Mouse (Mus musculus): ENCODE data around the gene Plekho1. TPM values are rescaled to one million over a fixed set of nuclear protein-coding genes. Genes with fewer than 3 reads are reported as not detected.
"Not testable (repeated sequence)": the region's sequence is repeated elsewhere in the genome, so short reads cannot be mapped to it uniquely, and the experiment has no call there.

The Plekho1 gene
- polyA plus RNA-seq (2015; fragmentation: Nextera tagmentation; extraction: Ambion mirVana), result 36.8 and 37.0 TPM in 2 replicates

DNA sequence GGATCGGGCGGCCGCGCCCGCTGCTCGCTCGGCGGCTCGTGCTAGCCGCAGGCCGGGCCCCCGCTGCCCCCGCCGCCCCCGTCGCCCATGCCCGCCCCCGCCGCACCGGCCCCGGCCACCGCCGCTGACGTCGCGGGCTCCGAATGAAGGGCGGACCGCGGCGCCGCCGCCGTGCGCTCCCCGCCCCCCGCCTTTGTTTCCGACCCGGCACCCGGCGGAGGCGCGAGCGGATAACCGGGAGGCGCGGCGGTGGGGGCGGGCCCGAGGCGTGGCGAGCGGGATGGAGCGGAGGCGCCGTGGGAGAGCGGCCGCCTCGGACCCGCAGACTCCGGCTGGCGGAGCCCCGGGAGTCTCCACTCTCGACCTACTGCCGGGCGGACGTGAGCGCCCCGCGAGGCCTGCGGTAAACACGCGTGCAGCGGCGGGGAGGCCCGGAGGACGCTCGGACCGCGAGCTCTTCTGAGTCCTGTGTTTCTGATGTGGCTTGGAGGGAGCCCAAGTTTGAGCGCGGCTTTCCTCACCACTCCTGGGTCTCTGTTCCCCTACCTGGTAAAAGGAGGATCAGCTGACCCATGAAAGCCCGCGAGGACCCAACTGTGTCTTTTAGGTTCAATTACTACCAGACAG is at the start of gene Plekho1:
Gene Plekho1 (minus strand): TSS at position 200 of the 627 bp plus-strand sequence.
- peak; percentile 41 for DNase-seq (ENCODE audit: low spot score)

- not testable (repeated sequence) for DNase-seq (ENCODE audit: low spot score)
These were observed 48.8 kb upstream of the Plekho1 start for GRCm38 (mm10) chr3:96044559-96044958.

- no peak for DNase-seq (ENCODE audit: low spot score)
These were observed 47.3 kb upstream of the Plekho1 start for GRCm38 (mm10) chr3:96043104-96043503.

DNA sequence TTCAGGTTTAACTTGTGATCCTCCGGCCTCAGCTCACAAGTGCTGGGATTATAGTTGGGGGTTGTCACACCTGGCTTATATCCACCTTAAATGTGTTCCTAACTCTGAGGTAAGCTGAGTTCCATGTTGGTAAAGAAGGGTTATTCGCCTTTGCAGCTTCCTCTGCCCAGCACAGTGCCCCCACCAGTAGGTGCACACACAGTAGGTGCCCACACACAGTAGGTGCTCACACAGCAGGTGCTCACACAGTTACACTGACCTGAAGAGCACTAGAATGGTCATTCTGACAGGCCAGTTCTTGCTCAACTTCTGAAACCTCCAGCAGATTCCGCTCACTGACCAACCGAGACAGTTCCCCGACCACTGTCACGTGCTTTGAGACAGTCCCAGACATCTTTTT is 45.3 kb upstream of the Plekho1 start:
- no peak for DNase-seq (ENCODE audit: low spot score)

DNA sequence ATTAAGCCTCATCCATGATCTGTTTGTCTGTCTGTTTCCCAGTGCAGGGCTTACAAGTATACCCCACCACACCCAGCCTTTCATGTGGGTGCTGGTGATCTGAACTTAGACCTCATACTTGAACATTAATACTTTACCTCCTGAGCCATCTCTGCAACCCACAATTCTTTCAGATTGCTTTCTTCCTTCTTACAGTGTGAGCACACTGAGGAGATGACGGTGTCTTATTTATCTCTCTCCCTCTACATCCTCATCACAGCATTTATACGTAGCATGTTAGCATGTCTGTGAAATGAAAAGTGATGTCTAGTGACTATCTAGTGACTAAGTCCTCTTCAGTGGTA is 44.8 kb upstream of the Plekho1 start:
- DNase-seq (ENCODE audit: low spot score), result no peak

DNA sequence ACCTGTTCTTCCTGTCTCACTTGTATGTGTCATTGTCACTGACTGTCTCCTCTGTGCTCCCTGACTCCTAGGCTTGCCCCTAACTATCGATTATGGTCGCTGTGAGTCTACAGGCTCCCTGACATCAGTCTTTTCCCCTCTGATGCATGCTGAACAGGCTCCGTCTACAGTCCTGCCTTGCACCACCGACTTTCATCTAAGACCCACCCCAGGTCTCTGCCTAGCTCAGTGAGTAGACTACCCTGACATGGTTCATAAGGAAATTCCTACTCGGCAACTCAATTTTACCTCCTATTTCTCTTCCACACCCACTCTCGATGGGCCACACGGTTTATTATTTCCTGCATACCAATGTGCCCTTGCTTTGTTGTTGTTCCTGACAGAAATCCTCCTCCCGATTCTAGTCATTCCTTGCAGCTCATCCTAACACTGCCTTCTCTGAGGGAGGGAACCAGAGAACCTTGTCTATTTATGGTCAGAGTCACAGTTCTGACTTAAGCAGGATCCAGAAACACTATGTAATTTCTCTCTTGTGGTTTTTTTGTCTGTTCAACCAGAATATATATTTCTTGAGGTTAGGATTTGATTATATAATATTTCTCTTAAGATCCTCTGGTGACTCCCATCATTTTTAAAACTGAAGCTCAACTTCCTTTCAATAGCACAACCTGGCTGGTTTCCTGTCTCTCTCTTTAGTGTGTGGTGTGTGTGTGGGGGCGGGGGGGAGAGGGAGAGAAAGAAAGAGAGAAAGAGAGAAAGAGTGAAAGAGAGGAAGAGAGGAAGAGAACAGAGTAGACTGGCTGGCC is 44.3 kb upstream of the Plekho1 start:
- peak; percentile 26 for DNase-seq (ENCODE audit: low spot score)

DNA sequence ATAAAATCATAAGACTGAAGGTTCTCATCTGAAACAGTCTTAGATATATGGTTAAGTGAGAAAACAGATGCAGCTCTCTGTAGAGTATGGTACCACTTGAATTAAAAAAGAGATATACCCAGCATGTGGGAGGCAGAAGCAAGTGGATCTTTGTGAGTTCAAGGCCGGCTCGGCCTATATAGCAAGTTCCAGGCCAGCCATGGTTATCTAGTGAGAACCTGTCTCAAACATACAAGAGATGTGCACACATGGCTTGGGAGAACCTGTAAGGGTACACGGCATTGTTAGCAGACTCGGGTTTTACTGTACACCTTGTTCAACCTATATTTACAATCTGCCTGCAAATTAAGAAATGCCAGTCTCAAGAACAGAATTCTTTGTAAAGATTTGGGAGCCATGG is 43.0 kb upstream of the Plekho1 start:
- DNase-seq (ENCODE audit: low spot score), result no peak

DNA sequence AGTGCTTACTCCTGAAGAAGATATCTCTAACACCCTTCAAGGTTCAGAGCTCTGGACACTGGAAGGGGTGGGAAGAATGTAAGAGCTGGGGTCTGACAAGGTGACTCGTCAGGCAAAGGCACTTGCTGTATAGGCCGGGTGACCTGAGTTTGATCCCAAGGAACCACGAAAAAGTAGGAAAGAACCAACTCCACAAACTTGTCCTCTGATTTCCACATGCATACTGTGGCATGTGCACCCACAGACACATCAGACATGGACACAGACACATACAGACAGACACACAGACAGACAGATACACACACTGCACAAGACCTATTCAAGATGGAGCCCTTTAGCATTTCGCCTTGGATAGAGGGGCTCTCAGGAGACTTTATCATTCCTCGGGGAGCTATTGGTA is 42.4 kb upstream of the Plekho1 start:
- DNase-seq (ENCODE audit: low spot score), result no peak

- no peak for DNase-seq (ENCODE audit: low spot score)
These were observed 41.0 kb upstream of the Plekho1 start for GRCm38 (mm10) chr3:96036796-96037195.

DNA sequence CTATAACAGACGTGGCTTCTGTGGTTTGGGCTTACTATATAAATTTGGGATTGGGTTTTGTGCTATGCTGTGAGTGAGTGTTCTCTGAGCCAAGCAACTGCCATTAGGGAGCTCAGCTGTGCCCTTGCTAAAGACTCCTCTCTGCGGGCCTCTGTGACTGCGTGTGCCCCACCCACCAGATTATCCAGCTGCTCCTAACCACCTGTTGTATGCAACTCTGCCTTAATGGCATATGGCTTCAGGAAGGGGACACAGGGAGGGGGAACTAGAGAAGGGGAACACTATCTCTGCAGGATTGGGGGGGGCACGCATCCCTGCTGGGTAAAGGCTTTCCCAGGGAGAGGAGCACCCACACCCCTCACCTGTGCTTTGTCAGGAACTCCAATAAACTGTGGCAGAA is 37.2 kb upstream of the Plekho1 start:
- DNase-seq (ENCODE audit: low spot score), result peak; percentile 59

DNA sequence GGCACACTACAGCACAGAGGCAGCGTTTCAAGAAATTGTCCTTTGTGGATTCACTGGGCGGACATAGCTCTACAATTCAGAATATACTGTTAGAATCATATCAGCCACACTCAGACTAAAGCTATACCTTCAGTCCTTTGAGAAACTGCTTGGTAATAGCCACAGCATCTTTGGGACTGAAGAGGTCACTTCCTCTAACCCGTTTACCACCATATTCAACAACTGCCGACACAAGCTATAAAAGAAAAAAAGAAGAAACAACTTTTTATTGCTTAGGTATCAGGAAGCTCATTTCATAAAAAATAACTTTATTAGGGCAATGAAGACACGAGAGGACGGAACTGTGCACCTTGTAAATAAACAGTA is 36.8 kb upstream of the Plekho1 start:
- DNase-seq (ENCODE audit: low spot score), result no peak

GRCm38 (mm10) chr3:96031991-96032651 is 36.3 kb upstream of the Plekho1 start:
- peak; percentile 72 for DNase-seq (ENCODE audit: low spot score)

GRCm38 (mm10) chr3:96029766-96030165 is 34.0 kb upstream of the Plekho1 start:
- no peak for DNase-seq (ENCODE audit: low spot score)

DNA sequence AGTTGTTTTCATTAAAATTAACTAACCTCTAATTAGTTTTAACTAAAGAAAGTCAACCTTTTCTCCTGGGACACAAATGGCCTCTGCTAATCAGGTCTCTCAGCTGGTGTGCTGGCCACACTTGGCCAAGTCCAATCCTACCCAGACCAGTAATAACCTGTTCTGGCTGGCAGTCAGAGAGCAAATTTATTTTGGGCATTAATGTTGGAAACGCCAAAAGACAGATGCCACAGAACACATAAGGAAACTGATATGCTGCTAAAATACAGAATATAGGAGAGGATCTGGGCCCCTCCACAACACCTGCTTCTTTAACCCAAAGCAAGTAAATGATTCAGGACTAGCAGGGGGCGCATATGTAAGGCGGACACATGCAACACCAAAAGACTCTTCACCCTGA is 33.5 kb upstream of the Plekho1 start:
- DNase-seq (ENCODE audit: low spot score), result no peak

DNA sequence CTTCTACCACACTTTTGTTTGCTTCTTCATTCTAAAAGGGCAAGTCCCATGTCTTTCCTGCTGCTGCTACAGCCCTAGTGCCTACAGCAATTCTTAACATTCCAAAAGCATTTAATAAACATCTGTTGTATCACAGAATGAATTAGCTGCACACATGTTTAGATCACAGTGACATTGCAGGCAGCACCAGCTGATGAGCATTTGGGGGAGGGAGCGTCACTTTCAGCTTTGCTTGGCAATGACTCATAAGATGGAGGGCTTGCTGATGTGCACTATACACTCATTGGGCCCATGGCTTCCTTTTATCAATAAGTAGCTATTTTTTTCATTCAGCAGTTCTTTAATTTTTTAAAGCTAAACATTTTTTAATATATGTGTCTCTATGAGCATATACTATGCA is 32.1 kb upstream of the Plekho1 start:
- DNase-seq (ENCODE audit: low spot score), result no peak

DNA sequence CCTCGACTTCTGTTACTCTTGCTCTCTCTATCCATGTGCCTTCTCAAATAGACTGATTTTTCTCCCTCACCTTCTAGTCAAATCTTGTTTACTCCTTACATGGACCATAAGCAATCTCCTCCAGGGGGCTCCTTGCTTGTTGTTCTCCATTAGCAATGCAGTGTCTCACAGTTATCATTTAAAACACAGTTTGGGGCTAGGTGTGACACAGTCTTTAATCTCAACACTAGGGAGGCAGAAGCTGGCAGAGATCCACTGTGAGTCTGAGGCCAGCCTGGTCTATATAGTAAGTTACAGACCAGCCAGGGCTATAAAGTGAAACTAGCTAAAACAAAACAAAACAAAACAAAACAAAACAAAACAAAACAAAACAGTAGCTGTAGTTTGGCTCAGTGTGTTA is 31.3 kb upstream of the Plekho1 start:
- DNase-seq (ENCODE audit: low spot score), result no peak

DNA sequence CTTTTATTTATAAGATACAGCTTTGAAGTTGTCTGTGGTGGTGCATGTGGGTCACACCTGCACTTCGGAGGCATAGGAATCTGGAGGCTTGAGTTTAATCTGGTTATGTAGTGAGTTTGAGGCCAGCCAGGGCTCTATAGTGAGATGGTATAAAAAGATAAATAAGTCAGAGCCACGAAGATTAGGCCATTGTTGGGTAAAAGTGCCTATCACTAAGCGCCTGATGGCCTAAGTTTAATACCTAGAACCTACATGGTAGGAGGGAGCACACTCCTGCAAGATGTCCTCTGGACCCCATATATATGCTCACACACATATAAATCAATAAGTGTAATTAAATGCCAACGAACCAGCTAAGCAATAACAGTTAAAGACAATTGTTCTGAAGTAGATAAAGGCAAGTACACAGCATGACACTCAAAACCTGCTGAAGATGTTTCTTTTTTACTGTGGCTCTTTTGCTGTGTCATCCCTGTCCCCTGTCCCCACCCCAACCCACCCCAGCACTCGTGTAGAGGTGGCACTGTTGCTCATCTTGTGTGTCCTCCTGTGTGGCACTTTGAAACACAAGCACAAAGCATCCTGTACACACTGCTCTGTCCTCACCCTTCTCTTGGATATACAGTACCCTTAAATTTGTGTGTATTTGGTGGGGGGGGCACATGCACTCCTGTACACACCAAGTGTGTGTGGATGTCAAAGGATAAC is 25.8 kb upstream of the Plekho1 start:
- DNase-seq (ENCODE audit: low spot score), result peak; percentile 54

GRCm38 (mm10) chr3:96020735-96021134 is 24.9 kb upstream of the Plekho1 start:
- no peak for DNase-seq (ENCODE audit: low spot score)

GRCm38 (mm10) chr3:96017461-96017860 is 21.7 kb upstream of the Plekho1 start:
- peak; percentile 61 for DNase-seq (ENCODE audit: low spot score)

DNA sequence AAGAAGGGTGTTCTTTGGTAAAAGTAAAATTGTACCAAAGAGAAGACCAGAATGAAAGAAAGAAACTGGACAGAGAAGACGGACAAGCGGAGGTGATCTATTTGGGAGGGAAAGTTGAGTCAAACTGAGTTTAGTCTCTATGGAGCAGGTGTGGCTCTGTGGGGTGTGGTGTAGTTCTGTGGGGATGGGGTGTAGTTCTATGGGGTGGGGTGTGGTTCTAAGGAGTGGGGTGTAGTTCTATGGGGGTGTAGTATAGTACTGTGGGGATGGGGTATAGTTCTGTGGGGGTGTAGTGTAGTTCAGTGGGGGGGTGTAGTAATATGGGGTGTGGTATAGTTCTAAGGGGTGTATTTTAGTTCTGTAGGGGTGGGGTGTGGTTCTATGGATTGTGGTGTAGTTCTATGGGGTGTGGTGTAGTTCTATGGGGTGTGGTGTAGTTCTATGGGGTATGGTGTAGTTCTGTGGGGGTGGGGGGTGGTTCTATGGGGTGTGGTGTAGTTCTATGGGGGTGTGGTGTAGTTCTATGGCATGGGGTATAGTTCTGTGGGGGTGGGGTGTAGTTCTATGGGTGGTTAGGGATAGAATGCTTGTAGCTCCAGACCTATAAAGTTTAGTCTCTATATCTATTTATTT is 20.6 kb upstream of the Plekho1 start:
- DNase-seq (ENCODE audit: low spot score), result no peak

DNA sequence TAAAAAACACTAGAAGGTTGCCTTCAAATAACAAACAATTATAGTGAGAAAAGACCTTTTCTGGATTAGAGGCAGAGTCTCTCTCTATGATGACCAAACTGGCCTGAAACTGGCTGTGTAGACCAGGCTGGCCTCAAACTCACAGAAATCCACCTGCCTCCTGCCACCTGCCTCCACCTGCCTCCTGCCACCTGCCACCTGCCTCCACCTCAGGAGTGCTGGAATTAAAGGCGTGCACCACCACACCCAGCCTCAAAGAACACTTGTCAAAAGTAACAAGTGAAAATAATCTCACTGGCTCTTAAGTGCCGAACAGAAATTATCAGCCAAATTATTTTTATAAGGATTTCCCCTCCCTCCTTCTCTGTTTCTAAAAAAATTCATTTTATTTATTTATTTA is 19.9 kb upstream of the Plekho1 start:
- DNase-seq (ENCODE audit: low spot score), result no peak
